Mouse (Mus musculus) E14TG2a.4 (cell line): ENCODE measurements at regions not wholly inside any gene's neighbourhood (a gene's known extent, or its start where the extent isn't known, plus 50 kb on each side); places are given as distances from the start of the nearest gene placed in this dataset.
A peak's percentile ranks its signal among the peaks of the same experiment; 100 is the strongest.

Experiments
- H3K27me3 ChIP-seq: 2 replicates; pipeline ENCODE4 v1.6.1; 2014; ENCODE audit warnings: low read length, control low read depth; ENCODE audit not compliant: insufficient read depth
- H3K36me3 ChIP-seq: 2 replicates; pipeline ENCODE4 v1.6.1; 2014; ENCODE audit warnings: low read length, control low read depth; ENCODE audit not compliant: insufficient read depth
- H3K4me1 ChIP-seq: replicated peaks from 2 replicates; pipeline ENCODE4 v1.6.1; 2014; ENCODE audit warnings: low read depth, low read length, control low read depth
- H3K4me3 ChIP-seq: replicated peaks from 2 replicates; pipeline ENCODE4 v1.5.1; 2014; ENCODE audit warnings: mild to moderate bottlenecking, low read length
- H3K9me3 ChIP-seq: 2 replicates; pipeline ENCODE4 v1.6.1; 2014; ENCODE audit warnings: low read length, control low read depth
- CTCF ChIP-seq: conservative IDR thresholded peaks from 2 replicates; pipeline ENCODE4 v1.5.1; 2014; ENCODE audit warnings: low read length
- NANOG ChIP-seq: IDR thresholded peaks from 2 replicates; pipeline ENCODE4 v1.6.1; 2014; ENCODE audit warnings: borderline replicate concordance, low read length, mixed read lengths
- POU5F1 ChIP-seq: IDR thresholded peaks from 2 replicates; pipeline ENCODE4 v1.6.1; 2014; ENCODE audit warnings: low read length, borderline replicate concordance

DNA sequence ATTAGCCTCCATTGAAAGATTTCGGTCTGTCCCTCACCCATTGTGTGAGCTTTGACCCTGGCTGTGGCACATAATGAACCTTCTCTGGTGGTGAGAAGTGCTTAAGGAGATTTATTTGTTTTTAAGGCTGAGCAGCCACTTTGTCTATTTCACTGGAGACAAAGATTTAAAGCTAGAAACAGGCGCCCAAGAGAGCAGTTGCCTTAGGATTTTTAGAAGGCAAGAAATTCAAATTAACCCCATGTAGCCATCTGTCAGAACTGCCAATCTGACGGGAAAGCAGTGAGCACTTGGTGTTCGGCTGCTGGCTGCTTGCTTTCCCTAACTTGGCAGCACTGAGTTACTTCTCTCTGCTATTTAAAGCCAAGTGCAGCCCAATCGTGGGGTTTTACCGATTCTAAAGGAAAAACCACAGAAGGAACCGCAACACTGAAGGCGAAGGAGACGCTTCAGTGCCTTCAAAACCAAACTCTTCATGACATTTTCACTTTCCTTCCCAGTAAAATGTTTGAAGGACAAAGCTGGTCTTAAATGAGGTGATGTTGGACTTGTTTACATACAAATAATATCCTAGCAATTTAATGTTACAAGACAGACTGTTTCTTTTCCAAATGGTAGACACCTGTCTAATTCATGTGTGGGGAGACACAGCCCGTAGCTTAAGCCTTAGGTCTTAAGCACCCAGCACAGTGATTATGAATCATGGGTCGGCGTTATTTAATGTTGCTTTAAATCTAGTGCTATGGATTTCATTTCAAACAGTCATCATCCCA lies 88.9 kb upstream of the Ptpn13 start:
- Histone ChIP-seq H3K4me3 (no peak overlapping the region), H3K9me3 (0 out of 2 replicates have a peak, but pooled peaks cover 5% of the 10 kb centered on the region), H3K36me3 (no peaks in the 10 kb centered on the region), H3K4me1 (no peaks in the 10 kb centered on the region), H3K27me3 (0 out of 2 replicates have a peak, but pooled peaks cover 7% of the 10 kb centered on the region)
- TF ChIP-seq NANOG, result no peak
- TF ChIP-seq CTCF, result no peak
- TF ChIP-seq POU5F1, result no peak

DNA sequence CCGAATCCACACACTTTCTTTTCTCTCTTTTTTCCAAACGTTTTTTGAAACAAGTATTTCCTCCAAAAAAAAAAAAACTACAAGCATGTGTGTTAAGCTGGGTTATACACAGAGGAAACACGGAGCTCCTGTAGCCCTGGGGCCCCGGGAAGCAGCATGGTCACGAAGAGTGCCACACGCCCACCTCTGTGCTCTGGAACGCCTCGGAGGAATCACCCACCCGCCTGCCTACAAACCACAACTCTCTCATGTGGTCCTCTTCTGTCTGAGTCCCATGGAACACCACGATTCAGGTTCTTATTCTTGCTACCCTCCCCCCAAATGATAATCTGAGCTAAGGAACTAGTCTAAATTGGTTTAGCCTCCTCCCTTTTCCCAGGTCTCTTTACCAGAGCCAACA lies 98.6 kb upstream of the Ptpn13 start:
- TF ChIP-seq POU5F1, result no peak
- no peak for TF ChIP-seq CTCF
- no peak for TF ChIP-seq NANOG
- Histone ChIP-seq H3K4me1 (no peaks in the 10 kb centered on the region), H3K4me3 (no peak overlapping the region), H3K27me3 (no peaks in the 10 kb centered on the region), H3K9me3 (peaks cover 14% of the 10 kb centered on the region), H3K36me3 (no peaks in the 10 kb centered on the region)

DNA sequence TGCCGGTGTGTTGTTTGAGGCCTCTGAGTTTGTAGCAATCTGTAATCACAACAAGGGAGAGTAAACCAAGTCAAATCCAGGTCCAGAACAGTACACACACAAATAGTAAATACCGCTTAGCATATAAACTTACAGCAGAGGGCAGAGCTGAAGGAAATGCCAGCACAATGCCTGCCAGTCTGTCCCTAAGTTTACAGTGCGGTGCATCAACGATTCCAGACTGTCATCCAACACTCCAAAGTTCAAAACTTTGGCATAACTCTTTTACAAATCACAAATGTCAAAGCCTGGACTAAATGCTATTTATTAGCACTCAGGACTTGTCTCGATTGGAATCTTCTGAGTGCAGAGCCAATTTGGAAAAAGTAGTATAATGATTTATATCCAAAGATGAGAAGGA lies 104.7 kb upstream of the Ptpn13 start:
- TF ChIP-seq CTCF (no peak), NANOG (no peak)
- Histone ChIP-seq H3K9me3 (no peaks in the 10 kb centered on the region), H3K4me1 (no peaks in the 10 kb centered on the region), H3K27me3 (no peaks in the 10 kb centered on the region), H3K4me3 (no peak overlapping the region), H3K36me3 (no peaks in the 10 kb centered on the region)

DNA sequence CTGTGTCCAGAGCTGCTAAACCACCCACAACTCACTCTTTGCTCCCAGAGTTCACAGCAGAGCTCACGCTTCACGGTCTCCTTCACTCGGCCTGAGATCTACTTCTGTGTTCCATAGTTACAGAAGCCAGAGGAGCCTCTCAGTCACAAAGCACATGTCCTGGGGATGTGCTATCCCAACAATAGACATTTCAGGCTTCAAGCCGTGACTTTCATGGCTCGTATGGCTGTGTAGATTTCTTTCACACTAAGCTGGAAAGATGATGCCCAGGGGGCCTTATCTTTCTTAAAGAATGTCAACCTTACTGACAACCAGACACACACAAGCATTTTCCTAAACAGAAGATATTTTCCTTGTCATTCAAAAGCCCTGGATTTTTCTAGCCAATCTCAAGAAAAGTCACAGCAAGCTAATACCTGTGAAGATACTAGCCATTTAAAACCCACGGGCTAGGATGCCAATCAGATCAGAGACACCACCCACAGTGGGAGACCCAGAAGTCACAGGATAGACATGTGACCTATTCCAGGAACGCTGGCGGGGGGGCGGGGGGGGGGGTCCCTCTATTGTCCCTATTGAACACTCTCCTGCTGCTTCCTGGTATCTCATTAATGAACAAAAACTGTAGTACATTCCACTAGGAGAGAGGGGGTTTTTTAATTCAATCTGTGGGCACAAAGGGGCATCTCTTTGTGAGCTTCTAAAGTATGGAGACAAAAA lies 98.8 kb upstream of the Mapk10 start:
- no peaks in the 10 kb centered on the region for H3K36me3 ChIP-seq
- no peak overlapping the region for H3K4me3 ChIP-seq
- TF ChIP-seq CTCF (no peak), POU5F1 (no peak), NANOG (peak; percentile 90; the same call in 1 of the 2 replicates)
- peaks cover 32% of the 10 kb centered on the region for H3K9me3 ChIP-seq
- no peaks in the 10 kb centered on the region for H3K4me1 ChIP-seq
- no peaks in the 10 kb centered on the region for H3K27me3 ChIP-seq

DNA sequence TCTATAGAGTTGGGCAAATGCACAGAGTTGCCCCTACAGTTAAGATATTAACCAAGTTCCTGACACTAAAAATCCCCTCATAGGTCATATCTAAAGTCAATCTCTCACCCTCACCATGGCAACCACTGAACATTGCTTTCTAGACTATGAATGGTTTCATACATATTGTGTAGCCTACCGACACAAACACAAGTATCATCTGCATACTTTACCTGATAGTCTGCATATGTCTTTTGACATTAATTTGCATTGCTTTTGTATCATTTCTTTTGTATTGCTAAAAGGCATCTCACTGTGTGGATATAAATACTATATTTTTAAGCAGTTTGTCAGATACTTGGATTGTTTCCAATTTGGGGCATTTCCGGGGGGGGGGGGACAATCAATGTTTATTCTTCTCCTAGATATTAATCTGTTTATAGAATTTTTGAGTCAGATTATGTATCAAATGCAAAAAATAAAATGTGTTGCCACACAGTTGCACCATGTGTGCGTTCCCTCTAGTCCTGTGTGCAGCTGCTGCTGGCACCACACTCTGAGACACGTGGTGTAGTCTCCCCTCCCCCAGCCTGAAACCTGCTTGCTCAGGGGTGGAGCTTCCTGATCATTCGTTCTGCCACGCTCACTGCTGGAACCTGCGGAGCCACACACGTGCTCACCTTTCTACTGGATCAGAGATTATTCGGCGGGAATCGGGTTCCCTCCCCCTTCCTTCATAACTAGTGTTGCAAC lies 94.7 kb upstream of the Mapk10 start:
- no peak for TF ChIP-seq NANOG
- TF ChIP-seq POU5F1, result no peak
- no peak for TF ChIP-seq CTCF
- Histone ChIP-seq H3K4me3 (no peak overlapping the region), H3K9me3 (peaks cover 6% of the 10 kb centered on the region; the same call in 1 of the 2 replicates), H3K36me3 (no peaks in the 10 kb centered on the region), H3K27me3 (no peaks in the 10 kb centered on the region), H3K4me1 (no peaks in the 10 kb centered on the region)

DNA sequence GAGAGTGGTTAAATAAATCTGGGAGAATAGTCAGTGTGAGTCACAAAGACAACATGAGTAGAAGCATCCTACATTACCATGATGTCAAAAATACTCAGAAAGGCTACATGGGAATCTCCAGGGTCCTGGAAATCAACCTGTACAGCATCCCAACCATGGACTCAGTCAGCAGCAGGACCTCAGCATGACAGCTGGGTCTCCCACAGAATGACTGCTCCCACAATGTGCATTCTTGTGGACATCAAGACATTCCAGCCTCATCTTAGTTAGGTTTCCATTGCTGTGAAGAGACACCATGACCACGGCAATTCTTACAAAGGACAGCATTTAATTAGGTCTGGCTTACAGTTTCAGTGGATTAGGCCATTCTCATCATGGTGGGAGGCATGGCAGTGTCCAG lies 93.8 kb upstream of the Mapk10 start:
- no peaks in the 10 kb centered on the region for H3K27me3 ChIP-seq
- H3K36me3 ChIP-seq, result no peaks in the 10 kb centered on the region
- no peak for TF ChIP-seq POU5F1
- TF ChIP-seq CTCF, result no peak
- no peak for TF ChIP-seq NANOG
- peaks cover 6% of the 10 kb centered on the region; the same call in 1 of the 2 replicates for H3K9me3 ChIP-seq
- H3K4me3 ChIP-seq, result no peak overlapping the region
- H3K4me1 ChIP-seq, result no peaks in the 10 kb centered on the region

DNA sequence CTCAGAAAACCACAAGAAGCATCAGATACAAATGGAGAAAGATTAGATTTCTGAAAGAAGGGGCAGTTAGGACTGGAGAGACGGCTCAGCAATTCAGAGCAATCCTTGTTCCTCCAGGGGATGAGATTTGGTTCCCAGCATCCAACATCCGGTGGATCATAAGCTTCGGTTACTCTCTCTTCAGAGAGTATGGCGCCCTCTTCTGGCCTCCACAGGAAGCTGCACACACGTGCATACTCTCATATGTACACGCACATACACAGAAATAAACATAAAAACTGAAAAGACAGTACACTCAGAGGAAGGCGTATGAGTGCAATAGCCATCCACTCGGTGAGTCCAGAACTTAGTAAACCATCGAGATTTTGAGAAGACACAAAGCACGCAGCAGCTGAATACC lies 91.6 kb upstream of the Mapk10 start:
- H3K36me3 ChIP-seq, result no peaks in the 10 kb centered on the region
- no peaks in the 10 kb centered on the region for H3K27me3 ChIP-seq
- no peak overlapping the region for H3K4me3 ChIP-seq
- H3K9me3 ChIP-seq, result peaks cover 4% of the 10 kb centered on the region; the same call in 1 of the 2 replicates
- no peaks in the 10 kb centered on the region for H3K4me1 ChIP-seq
- TF ChIP-seq CTCF (peak; percentile 57), NANOG (no peak), POU5F1 (no peak)

DNA sequence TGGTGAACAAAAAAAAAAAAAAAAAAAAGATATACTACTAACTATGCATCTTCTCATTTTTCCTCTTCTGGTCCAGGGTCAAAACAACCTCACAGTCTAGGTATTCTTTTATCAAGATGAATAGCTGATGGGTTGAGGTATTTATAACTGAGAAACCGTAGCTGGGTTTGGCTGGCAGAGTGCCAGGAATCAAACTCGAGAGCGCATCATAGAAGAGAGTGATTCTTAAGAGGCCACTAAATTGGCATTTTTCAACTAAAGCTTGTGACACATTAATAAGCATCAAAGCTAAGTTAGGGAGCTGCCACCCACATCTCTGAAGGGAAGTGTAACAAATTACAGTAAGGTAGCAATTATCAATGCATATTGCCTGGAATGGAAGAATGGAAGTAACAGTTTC lies 90.2 kb upstream of the Mapk10 start:
- no peak overlapping the region for H3K4me3 ChIP-seq
- H3K36me3 ChIP-seq, result no peaks in the 10 kb centered on the region
- H3K27me3 ChIP-seq, result no peaks in the 10 kb centered on the region
- H3K4me1 ChIP-seq, result no peaks in the 10 kb centered on the region
- no peak for TF ChIP-seq NANOG
- no peak for TF ChIP-seq CTCF
- TF ChIP-seq POU5F1, result no peak
- H3K9me3 ChIP-seq, result peaks cover 3% of the 10 kb centered on the region; the same call in 1 of the 2 replicates
